Mouse (Mus musculus) forebrain, embryonic 10.5 days (tissue): Measurements from ENCODE around the gene Fkbp15. TPM values are rescaled to one million over a fixed set of nuclear protein-coding genes. Genes with fewer than 3 reads are reported as not detected.

Source experiments
- DNase-seq: peaks from one replicate; pipeline ENCODE4 v3.0.0-alpha.2; 2017; ENCODE audit warnings: low spot score; ENCODE audit errors: extremely low spot score
- H3K27ac ChIP-seq: fragments of 300-500 bp; sonication (generic); 2 replicates; pipeline ENCODE4 v1.5.1; 2016; ENCODE audit warnings: mild to moderate bottlenecking
- H3K27me3 ChIP-seq: fragments of 300-500 bp; sonication (generic); 2 replicates; pipeline ENCODE4 v1.6.1; 2016; ENCODE audit warnings: mild to moderate bottlenecking; ENCODE audit not compliant: poor library complexity, severe bottlenecking
- H3K36me3 ChIP-seq: fragments of 300-500 bp; sonication (generic); replicated peaks from 2 replicates; pipeline ENCODE4 v1.6.1; 2016; ENCODE audit warnings: mild to moderate bottlenecking, moderate library complexity
- H3K4me1 ChIP-seq: fragments of 300-500 bp; sonication (generic); 2 replicates; pipeline ENCODE4 v1.6.1; 2016
- H3K4me3 ChIP-seq: fragments of 300-500 bp; sonication (generic); 2 replicates; pipeline ENCODE4 v1.5.1; 2016; ENCODE audit warnings: mild to moderate bottlenecking, moderate library complexity
- H3K9me3 ChIP-seq: fragments of 300-500 bp; sonication (generic); 2 replicates; pipeline ENCODE4 v1.6.1; 2016; ENCODE audit warnings: mild to moderate bottlenecking, moderate library complexity
- whole genome bisulfite sequencing: fragments of 180-500 bp; shearing (Covaris S2); methylation state at CpG from one replicate; pipeline ENCODE4 v1.1.7; 2016; 5-methylcytosine and 5-hydroxymethylcytosine counted together
- polyA plus RNA-seq: library from polyadenylated mRNA; unstranded; fragments of >200 nt; fragmentation: Nextera tagmentation; extraction: Ambion mirVana; gene quantifications from 2 replicates; pipeline ENCODE4 v1.2.1, GENCODE M21; 2016

The Fkbp15 gene
- polyA plus RNA-seq, 1 experiment from 2014 or later: 18.5 TPM

GRCm38 (mm10) chr4:62262276-62262675 lies 98.1 kb downstream of the Fkbp15 start, which contains the start of gene Slc31a2:
TSS of gene Slc31a2 (plus strand) at chr4:62262562.
- H3K27me3 ChIP-seq: no peaks in the 10 kb centered on the region
- WGBS: 57% methylated on average over 2 of the region's 2 CpGs
- 0 out of 2 replicates have a peak, but pooled peaks cover 3% of the 10 kb centered on the region for H3K4me1 ChIP-seq
- no peak for DNase-seq
- no peaks in the 10 kb centered on the region for H3K36me3 ChIP-seq
- H3K4me3 ChIP-seq: no peak within 1 kb of the TSS
- H3K27ac ChIP-seq: no peak within 1 kb of the TSS
- H3K9me3 ChIP-seq: no peaks in the 10 kb centered on the region

GRCm38 (mm10) chr4:62256931-62257330 lies 103.4 kb downstream of the Fkbp15 start:
- DNase-seq: peak; percentile 46
- Histone ChIP-seq H3K36me3 (no peaks in the 10 kb centered on the region), H3K4me1 (no peaks in the 10 kb centered on the region), H3K9me3 (no peaks in the 10 kb centered on the region), H3K27me3 (no peaks in the 10 kb centered on the region), H3K27ac (no peak overlapping the region), H3K4me3 (no peak overlapping the region)
- 38% methylated on average over 8 of the region's 8 CpGs for WGBS

- peaks cover 7% of the 10 kb centered on the region; the same call in 1 of the 2 replicates for H3K4me1 ChIP-seq
- H3K27me3 ChIP-seq: no peaks in the 10 kb centered on the region
- no peaks in the 10 kb centered on the region for H3K36me3 ChIP-seq
- H3K9me3 ChIP-seq: no peaks in the 10 kb centered on the region
- DNase-seq: no peak
- WGBS: 72% methylated on average over 8 of the region's 8 CpGs
- no peak overlapping the region for H3K4me3 ChIP-seq
- no peak overlapping the region for H3K27ac ChIP-seq
Measured at GRCm38 (mm10) chr4:62254551-62254950, 105.8 kb downstream of the Fkbp15 start.

- Histone ChIP-seq H3K4me3 (no peak overlapping the region), H3K27ac (no peak overlapping the region), H3K27me3 (no peaks in the 10 kb centered on the region), H3K9me3 (no peaks in the 10 kb centered on the region), H3K36me3 (no peaks in the 10 kb centered on the region), H3K4me1 (peaks cover 7% of the 10 kb centered on the region; the same call in 1 of the 2 replicates)
- WGBS: 94% methylated on average over 4 of the region's 4 CpGs
- DNase-seq: no peak
Measured at GRCm38 (mm10) chr4:62251776-62252175, 108.6 kb downstream of the Fkbp15 start.

GRCm38 (mm10) chr4:62250896-62251544 lies 109.3 kb downstream of the Fkbp15 start:
- WGBS: 40% methylated on average over 3 of the region's 3 CpGs
- H3K27ac ChIP-seq: no peak overlapping the region
- DNase-seq: peak; percentile 32
- peaks cover 7% of the 10 kb centered on the region; the same call in 1 of the 2 replicates for H3K4me1 ChIP-seq
- no peaks in the 10 kb centered on the region for H3K36me3 ChIP-seq
- H3K9me3 ChIP-seq: no peaks in the 10 kb centered on the region
- no peak overlapping the region for H3K4me3 ChIP-seq
- H3K27me3 ChIP-seq: no peaks in the 10 kb centered on the region

Other genes starting within 250 kb of the Fkbp15 start
- not detected in 2 replicates for gene Mup21, start 209.7 kb downstream of the Fkbp15 start, polyA plus RNA-seq
- gene Zfp37, start 129.5 kb downstream of the Fkbp15 start, polyA plus RNA-seq: 19.7 and 22.1 TPM in 2 replicates
- gene Slc31a2, start 98.0 kb downstream of the Fkbp15 start, polyA plus RNA-seq: 8.6 and 10.1 TPM in 2 replicates
- gene Slc31a1, start 179 bp upstream of the Fkbp15 start, polyA plus RNA-seq: 54.9 and 55.1 TPM in 2 replicates
- gene Cdc26, start 48.1 kb upstream of the Fkbp15 start, polyA plus RNA-seq: 202 and 205 TPM in 2 replicates
- 37.8 and 38.3 TPM in 2 replicates for gene Prpf4, start 48.2 kb upstream of the Fkbp15 start, polyA plus RNA-seq
- 0.17 TPM in 1 of 2 replicates, not detected in the other for gene Rnf183, start 74.7 kb upstream of the Fkbp15 start, polyA plus RNA-seq
- gene Wdr31, start 110.3 kb upstream of the Fkbp15 start, polyA plus RNA-seq: 14.6 and 17.4 TPM in 2 replicates
- 1.1 and 1.4 TPM in 2 replicates for gene Bspry, start 119.5 kb upstream of the Fkbp15 start, polyA plus RNA-seq
- gene Hdhd3, start 142.9 kb upstream of the Fkbp15 start, polyA plus RNA-seq: 10.3 and 11.2 TPM in 2 replicates
- 125 and 127 TPM in 2 replicates for gene Alad, start 159.4 kb upstream of the Fkbp15 start, polyA plus RNA-seq
- gene Pole3, start 164.5 kb upstream of the Fkbp15 start, polyA plus RNA-seq: 145 and 147 TPM in 2 replicates
- gene 4933430I17Rik, start 164.8 kb upstream of the Fkbp15 start, polyA plus RNA-seq: 1.3 and 1.5 TPM in 2 replicates
- gene Rgs3, start 199.3 kb upstream of the Fkbp15 start, polyA plus RNA-seq: 29.8 and 36.3 TPM in 2 replicates